Mouse (Mus musculus) natural killer cell, adult 2 months (primary cell): ENCODE results near the gene Mast4.
A peak's percentile ranks its signal among the peaks of the same experiment; 100 is the strongest.

Experiments used
- DNase-seq, 2 experiments: peaks; one replicate each; pipeline ENCODE4 v3.0.0; 2022; ENCODE audit warnings: low spot score in 2 of 2

Gene Mast4

DNA sequence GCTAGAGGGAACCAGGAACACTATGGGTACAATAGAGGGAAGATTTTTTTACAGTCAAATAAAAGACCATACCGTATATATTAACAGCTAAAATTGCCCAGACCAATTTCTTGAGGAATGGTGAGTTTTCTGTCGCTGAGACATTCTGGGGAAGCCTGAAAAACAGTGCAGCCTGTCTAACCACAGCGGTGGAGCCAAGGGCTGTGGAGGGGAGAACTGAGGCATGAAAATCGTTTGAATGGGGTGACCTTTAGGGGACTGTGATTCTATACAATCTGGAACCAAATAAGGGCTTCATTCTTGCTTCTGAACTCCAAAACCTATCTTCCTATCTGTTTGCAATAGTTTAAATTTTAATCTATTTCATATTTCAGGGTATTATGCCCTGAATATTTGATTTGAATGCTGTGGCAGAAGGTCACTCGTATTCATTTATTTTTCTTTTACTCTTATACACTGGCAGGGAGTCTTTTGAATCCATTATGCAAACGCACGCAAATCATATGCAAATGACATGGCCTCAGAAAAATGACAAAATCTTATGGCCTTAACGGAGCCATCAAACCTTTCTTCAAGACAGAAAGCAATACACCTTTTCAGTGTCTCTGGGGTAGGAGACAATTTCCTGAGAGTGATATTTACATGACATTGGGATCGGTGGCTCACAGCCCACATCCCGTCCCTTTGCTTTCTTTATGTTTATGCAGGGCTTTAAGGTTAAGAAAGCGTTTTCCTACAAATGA lies 642.7 kb downstream of the Mast4 start:
- no peak for DNase-seq

DNA sequence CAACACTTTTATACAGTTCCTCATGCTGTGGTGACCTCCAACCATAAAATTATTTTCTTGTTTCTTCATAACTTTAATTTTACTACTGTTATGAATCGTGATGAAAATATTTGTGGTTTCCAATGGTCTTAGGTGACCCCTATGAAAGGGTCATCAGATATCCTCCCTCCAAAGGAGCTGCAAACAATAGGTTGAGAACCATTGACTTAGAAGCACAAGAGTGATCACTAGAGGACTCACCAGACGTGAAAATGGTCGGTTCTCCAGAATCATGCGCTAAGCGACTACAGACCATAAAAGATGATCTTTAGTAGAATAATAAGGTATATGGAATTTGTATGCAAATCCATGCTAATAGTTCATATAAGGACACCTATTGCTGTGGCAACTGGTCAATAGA lies 644.1 kb downstream of the Mast4 start:
- DNase-seq = no peak

- DNase-seq = peak in 1 of 2 experiments; percentile 50
Observed at GRCm38 (mm10) chr13:102689201-102690090, 644.9 kb downstream of the Mast4 start.

- no peak for DNase-seq
Observed at GRCm38 (mm10) chr13:102688121-102688520, 646.2 kb downstream of the Mast4 start.

DNA sequence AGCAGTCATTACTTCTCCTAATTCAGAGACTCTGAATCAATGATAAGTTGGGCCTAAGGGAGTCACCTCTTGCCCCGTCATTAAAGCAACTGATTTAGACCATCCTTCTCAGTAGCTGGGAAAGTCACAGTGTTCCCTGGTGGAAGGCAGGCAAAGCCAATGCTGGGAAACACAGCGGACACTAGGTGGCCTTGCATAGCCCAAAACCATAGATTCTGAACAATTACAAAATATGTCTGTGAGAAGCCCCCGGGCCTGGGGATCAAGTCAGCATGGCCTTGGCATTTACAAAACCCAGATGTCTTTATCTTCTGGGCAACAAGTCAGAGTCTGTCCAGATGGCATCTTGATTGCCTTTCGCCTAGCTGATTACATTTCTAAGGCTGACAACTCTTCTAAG lies 649.4 kb downstream of the Mast4 start:
- DNase-seq = no peak
